Mouse (Mus musculus) heart, adult 11 months (tissue): ENCODE data around the gene Rasip1.
"Not testable (repeated sequence)": the region's sequence is repeated elsewhere in the genome, so short reads cannot be mapped to it uniquely, and the experiment has no call there.

ENCODE experiments used
- DNase-seq: peaks from one replicate; pipeline ENCODE4 v3.0.0; 2022

Gene Rasip1

DNA sequence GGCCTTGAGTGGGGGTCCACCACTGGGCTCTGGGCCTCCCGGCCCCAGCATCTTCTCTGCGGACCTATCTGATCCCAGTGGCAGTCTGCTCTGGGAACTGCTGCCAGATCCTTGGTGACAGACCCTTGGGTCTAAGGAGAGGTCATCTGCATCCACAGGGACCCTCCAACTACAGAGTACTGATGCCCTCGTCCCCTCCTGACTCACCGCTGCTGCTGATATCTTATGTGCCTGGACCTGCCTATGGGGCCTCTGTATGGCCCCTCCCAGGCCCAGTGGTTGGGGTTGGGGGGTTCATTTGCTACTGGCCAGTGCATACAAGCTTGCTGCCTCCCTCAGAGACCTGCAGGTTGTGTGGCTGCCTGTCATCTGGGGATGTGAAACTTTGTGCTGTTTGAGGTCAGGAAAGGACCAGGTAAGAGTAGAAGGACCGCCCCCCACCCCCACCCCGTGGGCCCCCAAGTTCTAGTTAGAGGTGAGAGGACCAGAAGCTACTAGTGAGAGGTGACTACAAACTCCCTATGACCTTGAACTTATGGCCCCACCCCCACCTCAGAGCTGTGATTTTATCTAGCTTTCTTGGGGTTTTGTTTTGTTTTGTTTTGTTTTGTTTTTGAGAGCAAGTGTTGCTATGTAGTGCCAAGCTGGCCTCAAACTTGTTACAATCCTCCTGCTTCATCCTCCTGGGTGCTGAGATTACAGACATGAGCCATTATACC is 17.7 kb downstream of the Rasip1 start:
- no peak for DNase-seq

GRCm38 (mm10) chr7:45645591-45645971 is 18.3 kb downstream of the Rasip1 start:
- DNase-seq: no peak

DNA sequence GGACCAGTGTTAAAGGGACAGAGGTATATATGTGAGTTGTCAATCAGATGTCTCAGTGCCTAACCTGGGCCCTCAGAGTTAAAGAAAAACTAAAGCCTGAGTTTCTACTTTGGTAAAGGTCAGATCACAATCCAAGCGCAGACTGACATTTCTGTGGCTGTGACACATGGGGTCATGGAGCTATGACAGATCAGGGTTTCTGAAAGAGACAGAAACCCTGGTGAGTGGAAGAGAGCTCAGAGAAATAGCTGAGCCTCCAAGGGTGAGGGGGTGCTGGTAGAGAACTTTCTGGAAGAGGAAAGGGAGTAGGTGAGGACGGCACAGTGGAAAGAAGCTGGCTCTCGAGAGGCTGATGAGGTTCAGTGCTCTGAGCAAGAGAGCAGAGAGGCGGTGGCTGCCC is 19.4 kb downstream of the Rasip1 start:
- no peak for DNase-seq

DNA sequence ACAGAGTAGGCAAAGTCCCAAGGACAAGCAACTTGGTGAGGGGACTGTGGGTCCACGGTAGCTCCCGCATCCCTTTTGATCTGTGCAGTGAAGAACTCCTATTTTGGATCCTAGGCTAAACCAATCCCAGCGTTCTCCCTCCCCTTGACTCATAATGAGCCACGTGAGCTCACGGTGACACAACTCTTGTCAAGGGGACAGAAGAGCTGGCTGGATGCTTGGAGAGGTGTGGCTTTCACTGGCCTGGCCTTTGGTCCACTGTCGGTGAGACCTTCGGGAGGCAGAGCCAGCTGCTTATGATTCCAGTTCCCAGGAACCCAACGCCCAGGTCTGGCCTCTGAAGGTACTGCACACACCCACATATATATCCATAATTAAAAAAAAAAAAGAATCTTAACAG is 22.1 kb downstream of the Rasip1 start:
- peak; percentile 97 for DNase-seq

- peak; percentile 92 for DNase-seq
Measured at GRCm38 (mm10) chr7:45650484-45650883, 23.2 kb downstream of the Rasip1 start.

DNA sequence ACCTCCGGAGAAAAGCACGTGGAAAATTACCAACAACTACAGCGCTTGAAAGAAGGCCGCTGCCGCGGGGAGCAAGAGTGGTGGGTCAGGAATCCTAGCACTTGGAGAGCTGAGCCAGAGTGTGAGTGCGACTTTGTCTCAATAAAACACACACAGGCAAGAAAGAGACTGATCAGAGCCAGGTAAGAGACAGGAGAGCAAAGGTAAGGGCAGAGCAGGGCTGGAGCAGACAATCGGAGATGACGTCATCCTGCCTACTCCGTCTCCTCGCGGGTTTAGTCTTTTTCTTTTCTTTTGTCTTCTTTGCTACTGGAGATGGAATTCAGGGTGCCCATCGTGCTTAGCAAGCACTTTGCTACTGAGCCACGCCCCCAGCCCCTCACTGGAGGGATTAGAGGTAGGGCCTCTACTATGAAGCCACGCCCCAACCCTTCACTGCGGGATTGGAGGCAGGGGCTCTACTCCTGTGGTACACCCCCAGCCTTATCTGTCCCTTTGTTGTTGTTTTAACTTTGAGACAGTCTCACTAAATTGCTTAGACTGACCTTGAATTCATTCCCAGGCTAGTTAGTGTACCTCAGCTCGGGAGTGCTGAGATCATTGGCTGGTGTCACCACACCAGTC is 27.2 kb downstream of the Rasip1 start:
- DNase-seq: no peak

DNA sequence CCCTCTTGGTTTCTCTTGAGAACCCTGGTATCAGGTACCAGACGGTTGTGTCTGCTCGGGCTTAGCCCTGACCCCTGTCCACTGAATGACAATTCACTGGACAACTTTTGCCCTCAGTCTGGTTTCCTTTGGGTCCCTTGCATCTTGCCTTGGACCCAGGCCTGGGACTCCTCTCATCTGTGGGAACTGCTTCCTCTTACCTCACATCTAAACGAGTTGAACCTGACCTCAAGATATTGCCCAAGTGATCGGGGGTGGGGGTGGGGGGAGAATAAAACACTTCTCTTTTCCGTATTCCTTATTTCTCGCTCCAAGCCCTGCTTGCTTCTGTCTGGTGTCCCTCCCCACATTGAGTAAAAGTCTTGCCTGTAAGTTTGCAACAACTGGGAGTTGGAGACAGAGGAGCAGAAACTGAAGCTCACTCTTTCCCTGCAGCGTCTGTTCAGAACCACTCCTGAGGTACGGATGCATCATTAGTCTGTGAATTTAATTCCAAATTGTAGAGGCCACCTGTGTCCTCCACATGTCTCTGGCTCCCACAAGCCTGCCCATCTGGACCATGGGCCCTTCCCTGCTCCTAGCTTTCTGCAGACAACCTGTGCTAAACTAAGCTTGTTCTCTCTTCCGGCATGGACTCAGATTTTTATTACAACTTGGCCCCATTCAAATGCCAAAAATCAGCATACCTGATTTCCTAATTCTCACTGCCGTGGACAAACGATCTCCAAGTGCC is 33.6 kb downstream of the Rasip1 start:
- DNase-seq: no peak

DNA sequence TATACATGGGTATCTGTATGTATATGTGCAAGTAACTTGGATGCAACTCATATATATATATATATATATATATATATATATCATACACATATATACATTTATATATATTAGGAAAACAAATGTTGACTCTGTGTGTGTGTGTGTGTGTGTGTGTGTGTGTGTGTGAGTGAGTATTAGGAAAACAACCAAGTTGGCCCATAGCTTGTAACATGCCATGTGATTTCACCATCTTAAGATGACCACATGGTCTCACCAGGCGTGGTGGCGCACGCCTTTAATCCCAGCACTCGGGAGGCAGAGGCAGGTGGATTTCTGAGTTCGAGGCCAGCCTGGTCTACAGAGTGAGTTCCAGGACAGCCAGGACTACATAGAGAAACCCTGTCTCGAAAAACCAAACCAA is 34.4 kb downstream of the Rasip1 start:
- not testable (repeated sequence) for DNase-seq

DNA sequence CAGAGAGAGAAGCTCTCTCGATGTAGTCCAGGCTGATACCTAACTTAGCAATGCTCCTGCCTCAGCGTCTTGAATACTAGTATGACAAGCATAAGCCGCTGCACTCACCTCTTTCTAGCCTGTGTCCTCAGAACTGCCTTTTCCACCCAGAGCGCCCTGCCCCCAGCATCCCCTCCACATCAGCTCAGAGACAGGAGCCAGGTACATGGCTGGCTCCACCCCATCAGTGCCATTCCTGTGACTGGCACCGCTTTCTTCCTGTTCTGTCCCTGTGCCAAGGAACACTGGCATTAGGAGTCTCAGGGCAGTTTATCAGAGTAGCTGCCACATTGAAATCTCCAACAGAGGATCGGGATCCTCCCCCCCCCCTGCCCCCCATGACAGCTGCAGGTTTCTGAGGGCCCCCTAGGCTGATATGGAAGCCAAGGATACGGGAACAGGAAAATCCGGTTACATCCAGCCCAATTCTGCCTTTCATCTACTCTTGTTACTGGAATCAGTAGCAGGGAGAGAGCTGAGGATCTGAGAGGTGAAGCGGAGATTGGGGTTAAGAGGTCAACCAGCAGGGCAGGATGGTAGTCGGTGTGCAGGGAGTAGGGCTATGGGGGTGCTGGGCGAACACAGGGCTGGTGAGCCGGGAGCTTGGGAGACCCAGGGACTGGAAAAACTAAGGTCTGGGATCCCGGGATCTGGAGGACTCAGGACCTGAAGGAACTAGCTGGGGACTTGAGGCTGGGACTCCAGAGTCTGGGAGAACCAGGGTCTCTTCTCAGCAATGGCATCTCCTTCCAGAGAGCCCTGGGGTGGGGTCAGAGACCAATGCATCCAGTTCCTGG is 38.2 kb downstream of the Rasip1 start:
- DNase-seq: no peak

DNA sequence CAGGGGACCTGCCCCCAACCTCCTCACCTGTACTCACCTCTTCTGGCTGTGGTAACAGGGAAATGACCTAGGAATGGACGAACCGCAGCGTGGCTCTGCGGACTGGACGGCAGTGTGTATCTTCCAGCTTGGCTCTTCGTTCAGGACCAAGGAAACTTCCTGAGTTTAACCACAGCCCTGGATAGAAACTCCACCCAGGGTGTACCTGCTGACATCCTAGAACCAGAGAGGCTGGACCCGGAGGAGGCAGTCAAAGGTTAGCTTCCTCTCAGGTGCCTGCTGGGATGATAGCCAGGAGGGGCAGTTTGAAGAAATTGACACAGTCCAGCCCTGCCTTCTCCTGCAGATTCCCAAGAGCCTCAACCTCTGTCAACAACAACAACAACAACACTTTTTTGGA is 38.9 kb downstream of the Rasip1 start, which contains the start of gene Fut2:
Gene Fut2 (minus strand): TSS at position 234 of the 400 bp plus-strand sequence.
- DNase-seq: no peak

GRCm38 (mm10) chr7:45667761-45668160 is 40.5 kb downstream of the Rasip1 start:
- DNase-seq: no peak

DNA sequence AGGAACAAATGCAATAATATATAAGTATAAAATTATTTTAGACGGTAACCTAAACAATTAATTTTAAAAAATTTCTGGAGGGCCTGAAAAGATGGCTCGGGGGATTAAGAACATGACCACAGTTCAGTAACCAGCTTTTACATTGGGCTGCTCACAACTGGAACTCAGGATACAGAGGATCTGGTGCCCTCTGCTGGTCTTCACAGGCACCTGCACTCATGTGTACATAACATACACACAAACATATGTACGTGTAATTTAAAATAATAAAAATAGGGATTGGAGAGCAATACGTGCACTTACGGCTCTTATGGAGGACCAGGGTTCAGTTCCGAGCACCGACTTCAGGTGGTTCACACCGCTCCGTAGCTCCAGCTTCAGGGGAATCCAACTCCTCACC is 41.6 kb downstream of the Rasip1 start:
- no peak for DNase-seq

DNA sequence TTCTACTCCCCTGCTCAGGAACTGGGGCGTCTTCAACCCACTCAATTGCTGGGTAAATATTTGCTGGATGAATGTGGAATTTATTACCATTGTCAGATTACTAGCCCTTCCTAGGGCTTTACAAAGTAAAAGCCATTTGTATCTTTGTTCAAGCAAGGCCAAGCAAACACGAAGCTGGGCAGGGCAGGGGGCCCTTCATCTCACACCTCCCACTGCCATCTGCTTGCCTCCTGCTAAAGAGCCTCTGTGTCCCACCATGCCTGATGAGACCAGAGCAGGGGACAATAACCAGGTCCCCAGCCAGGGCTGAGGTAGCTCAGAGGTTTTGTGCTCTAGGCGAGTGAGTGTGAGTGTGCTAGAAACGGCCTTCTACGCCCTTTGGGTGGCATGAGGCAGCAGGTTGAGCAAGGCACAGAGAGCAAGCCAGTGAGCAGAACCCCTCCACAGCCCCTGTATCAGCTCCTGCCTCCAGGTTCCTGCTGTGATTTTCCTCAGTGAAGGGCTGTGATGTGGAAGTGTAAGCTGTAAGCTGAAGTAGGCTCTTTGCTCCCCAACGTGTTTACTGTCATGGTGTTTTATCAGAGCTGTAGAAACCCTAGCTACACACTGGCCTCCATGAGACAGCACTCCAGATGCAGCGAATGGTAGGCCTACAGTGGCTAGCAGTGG is 50.5 kb downstream of the Rasip1 start:
- no peak for DNase-seq

GRCm38 (mm10) chr7:45678513-45678912 is 51.2 kb downstream of the Rasip1 start:
- DNase-seq: no peak

DNA sequence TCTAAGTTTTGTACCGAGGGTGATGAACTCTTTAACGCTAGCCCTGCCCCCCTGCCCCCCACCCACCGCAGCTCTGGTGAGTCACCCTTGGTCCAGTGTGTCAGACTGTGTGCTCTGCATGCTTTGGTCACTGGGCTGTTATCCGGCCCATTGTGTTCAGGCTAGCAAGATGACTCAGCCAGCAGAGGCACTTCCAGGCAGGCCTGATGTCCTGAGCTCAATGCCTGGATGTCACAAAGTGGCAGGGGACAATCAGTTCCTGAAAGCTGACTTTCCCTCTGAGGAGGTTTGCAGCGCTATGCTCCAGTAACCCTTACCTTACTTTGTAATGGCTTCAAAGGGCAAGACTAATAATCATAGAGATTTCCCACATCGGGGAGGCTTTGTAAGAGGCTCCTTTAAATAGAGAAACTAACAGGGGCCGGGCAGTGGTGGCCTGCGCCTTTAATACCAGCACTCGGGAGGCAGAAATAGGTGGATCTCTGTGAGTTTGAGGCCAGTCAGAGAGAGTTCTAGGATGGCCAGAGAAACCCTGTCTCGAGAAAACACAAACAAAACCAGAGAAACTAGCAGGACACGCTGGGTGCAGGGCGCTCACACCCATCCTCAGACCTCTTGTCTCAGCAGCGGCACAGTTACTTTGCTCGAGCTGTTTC is 52.8 kb downstream of the Rasip1 start:
- peak; percentile 98 for DNase-seq

GRCm38 (mm10) chr7:45681046-45681736 is 53.9 kb downstream of the Rasip1 start:
- DNase-seq: peak; percentile 98

- peak; percentile 98 for DNase-seq
Measured at GRCm38 (mm10) chr7:45682144-45683126, 55.1 kb downstream of the Rasip1 start.

GRCm38 (mm10) chr7:45683396-45684050 is 56.2 kb downstream of the Rasip1 start, which contains the start of gene Ntn5:
Gene Ntn5, plus strand, starts transcription at chr7:45684022.
- DNase-seq: no peak

DNA sequence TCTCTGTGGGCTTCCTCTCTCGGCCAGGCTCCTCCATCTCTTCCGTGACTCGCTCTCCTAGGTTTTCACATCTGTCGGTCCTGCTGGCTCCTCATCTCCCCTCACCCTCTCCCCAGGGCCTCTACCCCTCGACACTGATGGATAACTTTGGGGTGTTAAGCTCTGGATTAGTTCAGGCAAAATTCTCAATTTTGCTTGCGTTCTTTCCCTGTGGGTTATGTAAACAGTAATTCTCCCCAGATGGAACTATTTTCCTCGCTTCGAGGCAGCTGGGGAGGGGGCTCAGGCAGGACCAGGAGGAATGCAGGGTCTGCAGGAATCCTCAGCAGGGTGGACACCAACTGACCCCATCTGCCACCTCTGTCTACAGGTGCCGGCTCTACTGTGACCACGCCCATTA is 58.5 kb downstream of the Rasip1 start:
- no peak for DNase-seq
